Mouse (Mus musculus): ENCODE data around the gene Abcc3. TPM values are rescaled to one million over a fixed set of nuclear protein-coding genes. Genes with fewer than 3 reads are reported as not detected.

Abcc3 gene
- polyA plus RNA-seq, 1 experiment from 2014 or later, result 3.2 TPM

DNA sequence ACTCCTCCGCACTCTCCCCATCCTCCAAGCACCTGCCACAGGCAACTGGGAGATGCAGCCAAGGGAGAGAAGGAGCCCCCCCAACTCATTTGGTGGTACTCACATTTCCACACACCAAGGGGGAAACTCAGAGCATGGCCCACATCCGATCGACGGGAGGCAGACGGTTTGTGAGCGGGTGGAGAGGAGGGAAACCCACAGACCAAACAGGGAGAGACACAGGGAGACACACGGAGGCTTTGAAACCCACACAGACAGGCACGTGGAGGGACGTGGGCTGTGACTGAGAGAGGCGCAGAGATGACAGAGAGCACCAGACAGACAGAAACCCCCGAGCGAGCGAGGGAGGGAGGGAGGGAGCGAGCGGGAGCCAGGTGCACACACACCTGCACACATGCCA is 31.6 kb upstream of the Abcc3 start:
- 33% methylated on average over 15 of the region's 15 CpGs for WGBS
- Histone ChIP-seq H3K27me3 (replicated peaks; ENCODE audit: control insufficient read depth, insufficient read depth, low read length) (peaks cover 42% of the 10 kb centered on the region), H3K9me3 (ENCODE audit: control insufficient read depth, low read length) (no peaks in the 10 kb centered on the region), H3K4me2 (no peak overlapping the region), H3K27ac (ENCODE audit: low read depth, low read length) (no peak overlapping the region), H3K36me3 (ENCODE audit: control insufficient read depth, insufficient read depth, low read length) (no peaks in the 10 kb centered on the region), H3K4me1 (replicated peaks; ENCODE audit: control insufficient read depth, insufficient read depth, low read length) (peaks cover 10% of the 10 kb centered on the region; the same call in 1 of the 2 replicates), H3K9ac (ENCODE audit: low read depth, low read length) (no peak overlapping the region), H3K4me3 (ENCODE audit: low read depth, low read length) (no peak overlapping the region)
- ATAC-seq (replicated peaks; ENCODE audit: low FRiP score), result no peak
- DNase-seq (ENCODE audit: low spot score), result no peak

DNA sequence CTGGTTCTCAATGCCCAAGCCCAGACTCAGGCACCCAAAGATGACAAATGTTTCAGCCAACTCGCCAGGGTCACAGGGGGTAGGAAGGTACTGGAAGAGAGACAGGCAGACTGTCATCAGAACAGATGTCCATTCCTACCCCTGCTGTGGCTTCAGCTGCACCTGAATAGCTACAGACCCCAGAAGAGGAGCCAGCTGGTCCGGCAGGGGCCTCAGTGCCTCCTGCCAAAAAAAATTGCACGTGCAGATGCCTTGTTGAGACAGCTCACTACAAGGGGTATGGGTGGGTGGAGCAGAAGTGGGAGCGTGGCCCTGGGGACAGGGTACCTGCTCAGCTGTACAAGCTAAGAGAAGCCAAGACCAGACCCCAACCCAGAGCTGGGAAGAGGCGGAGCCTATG is 31.1 kb upstream of the Abcc3 start:
- Histone ChIP-seq H3K27ac (ENCODE audit: low read depth, low read length) (no peak overlapping the region), H3K27me3 (replicated peaks; ENCODE audit: control insufficient read depth, insufficient read depth, low read length) (peaks cover 40% of the 10 kb centered on the region), H3K9ac (ENCODE audit: low read depth, low read length) (no peak overlapping the region), H3K4me1 (replicated peaks; ENCODE audit: control insufficient read depth, insufficient read depth, low read length) (peaks cover 6% of the 10 kb centered on the region; the same call in 1 of the 2 replicates), H3K9me3 (ENCODE audit: control insufficient read depth, low read length) (no peaks in the 10 kb centered on the region), H3K36me3 (ENCODE audit: control insufficient read depth, insufficient read depth, low read length) (no peaks in the 10 kb centered on the region), H3K4me2 (no peak overlapping the region), H3K4me3 (ENCODE audit: low read depth, low read length) (no peak overlapping the region)
- WGBS, result 60% methylated on average over 5 of the region's 5 CpGs
- DNase-seq (ENCODE audit: low spot score) (no peak), ATAC-seq (replicated peaks; ENCODE audit: low FRiP score) (no peak)

- Histone ChIP-seq H3K4me2 (no peak overlapping the region), H3K4me1 (replicated peaks; ENCODE audit: control insufficient read depth, insufficient read depth, low read length) (no peaks in the 10 kb centered on the region; the same call in 1 of the 2 replicates), H3K9me3 (ENCODE audit: control insufficient read depth, low read length) (no peaks in the 10 kb centered on the region), H3K27me3 (replicated peaks; ENCODE audit: control insufficient read depth, insufficient read depth, low read length) (peaks cover 51% of the 10 kb centered on the region), H3K27ac (ENCODE audit: low read depth, low read length) (no peak overlapping the region), H3K36me3 (ENCODE audit: control insufficient read depth, insufficient read depth, low read length) (no peaks in the 10 kb centered on the region), H3K4me3 (ENCODE audit: low read depth, low read length) (no peak overlapping the region), H3K9ac (ENCODE audit: low read depth, low read length) (no peak overlapping the region)
- 54% methylated on average over 6 of the region's 6 CpGs for WGBS
- no peak for ATAC-seq (replicated peaks; ENCODE audit: low FRiP score)
- no peak for DNase-seq (ENCODE audit: low spot score)
Measured at GRCm38 (mm10) chr11:94420991-94421390, 28.2 kb upstream of the Abcc3 start.

DNA sequence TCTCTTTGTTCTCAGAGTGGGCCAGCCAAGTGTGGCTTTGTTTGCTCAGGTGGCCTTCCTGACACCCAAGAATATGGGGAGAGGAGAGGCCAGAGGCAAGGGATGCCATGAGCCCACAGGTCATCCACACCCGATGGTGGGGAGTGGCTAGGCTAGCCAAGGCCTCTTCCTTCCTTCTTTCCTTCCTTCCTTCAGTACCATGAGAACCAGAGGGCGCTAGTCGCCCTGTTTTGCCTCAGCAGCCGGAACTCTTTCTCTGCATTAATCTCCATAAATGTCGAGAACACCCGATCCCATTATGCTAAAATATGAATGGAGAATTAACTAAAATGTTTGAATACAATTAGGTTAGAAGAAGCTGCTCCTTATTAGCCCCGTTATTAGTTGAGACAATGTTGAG is 27.5 kb upstream of the Abcc3 start:
- Histone ChIP-seq H3K4me2 (no peak overlapping the region), H3K9ac (ENCODE audit: low read depth, low read length) (no peak overlapping the region), H3K9me3 (ENCODE audit: control insufficient read depth, low read length) (no peaks in the 10 kb centered on the region), H3K36me3 (ENCODE audit: control insufficient read depth, insufficient read depth, low read length) (no peaks in the 10 kb centered on the region), H3K27me3 (replicated peaks; ENCODE audit: control insufficient read depth, insufficient read depth, low read length) (peaks cover 52% of the 10 kb centered on the region), H3K4me3 (ENCODE audit: low read depth, low read length) (no peak overlapping the region), H3K27ac (ENCODE audit: low read depth, low read length) (no peak overlapping the region), H3K4me1 (replicated peaks; ENCODE audit: control insufficient read depth, insufficient read depth, low read length) (no peaks in the 10 kb centered on the region; the same call in 1 of the 2 replicates)
- ATAC-seq (replicated peaks; ENCODE audit: low FRiP score) (no peak), DNase-seq (ENCODE audit: low spot score) (no peak)
- WGBS, result 28% methylated on average over 7 of the region's 7 CpGs

DNA sequence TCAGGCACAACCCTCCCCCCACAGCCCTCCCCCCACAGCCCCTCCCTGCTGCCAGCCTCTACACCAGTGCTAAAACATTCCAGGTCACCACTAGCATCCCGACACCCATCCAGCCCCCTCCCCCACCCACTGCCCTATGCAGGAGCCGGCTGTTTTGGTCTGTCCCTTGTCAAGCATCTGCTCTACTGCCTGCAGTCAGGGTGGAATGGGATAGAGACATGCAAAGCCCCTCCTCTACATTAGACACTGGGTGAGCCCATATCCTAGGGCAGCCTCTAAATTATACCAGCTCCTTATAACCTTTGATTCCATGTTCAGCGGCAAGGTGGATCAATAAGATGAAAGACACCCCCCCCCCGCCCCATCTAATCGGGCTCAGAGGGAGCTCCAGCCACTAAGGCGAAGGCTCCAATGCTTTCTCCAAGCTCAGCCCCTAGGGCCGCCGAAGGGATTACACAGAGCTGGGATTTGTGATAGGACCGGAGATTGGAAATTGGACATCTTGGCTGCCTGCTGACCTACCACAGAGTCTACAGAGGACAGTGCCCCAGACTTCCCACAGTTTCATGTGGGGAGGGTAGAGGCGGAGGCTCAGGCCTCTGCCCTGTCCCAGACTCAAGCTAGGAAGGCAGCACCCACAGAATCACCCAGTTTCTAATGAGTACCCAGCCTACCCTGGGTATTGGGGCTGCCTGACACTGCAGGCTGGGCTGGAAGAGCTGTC is 26.4 kb upstream of the Abcc3 start:
- no peaks in the 10 kb centered on the region for H3K4me1 ChIP-seq (replicated peaks; ENCODE audit: control insufficient read depth, insufficient read depth, low read length)
- DNase-seq (ENCODE audit: low spot score), result no peak
- no peaks in the 10 kb centered on the region for H3K9me3 ChIP-seq (ENCODE audit: control insufficient read depth, low read length)
- ATAC-seq (replicated peaks; ENCODE audit: low FRiP score), result no peak
- H3K36me3 ChIP-seq (ENCODE audit: control insufficient read depth, insufficient read depth, low read length), result no peaks in the 10 kb centered on the region
- H3K9ac ChIP-seq (ENCODE audit: low read depth, low read length), result no peak overlapping the region
- H3K4me3 ChIP-seq (ENCODE audit: low read depth, low read length), result no peak overlapping the region
- no peak overlapping the region for H3K27ac ChIP-seq (ENCODE audit: low read depth, low read length)
- H3K4me2 ChIP-seq, result no peak overlapping the region
- 58% methylated on average over 10 of the region's 10 CpGs for WGBS
- peaks cover 53% of the 10 kb centered on the region for H3K27me3 ChIP-seq (replicated peaks; ENCODE audit: control insufficient read depth, insufficient read depth, low read length)

GRCm38 (mm10) chr11:94414042-94414441 is 21.2 kb upstream of the Abcc3 start:
- 57% methylated on average over 4 of the region's 4 CpGs for WGBS
- Histone ChIP-seq H3K27me3 (replicated peaks; ENCODE audit: control insufficient read depth, insufficient read depth, low read length) (peaks cover 56% of the 10 kb centered on the region), H3K36me3 (ENCODE audit: control insufficient read depth, insufficient read depth, low read length) (no peaks in the 10 kb centered on the region), H3K4me2 (no peak overlapping the region), H3K27ac (ENCODE audit: low read depth, low read length) (no peak overlapping the region), H3K9ac (ENCODE audit: low read depth, low read length) (no peak overlapping the region), H3K9me3 (ENCODE audit: control insufficient read depth, low read length) (no peaks in the 10 kb centered on the region), H3K4me3 (ENCODE audit: low read depth, low read length) (no peak overlapping the region), H3K4me1 (replicated peaks; ENCODE audit: control insufficient read depth, insufficient read depth, low read length) (0 out of 2 replicates have a peak, but pooled peaks cover 2% of the 10 kb centered on the region)
- no peak for ATAC-seq (replicated peaks; ENCODE audit: low FRiP score)
- no peak for DNase-seq (ENCODE audit: low spot score)

DNA sequence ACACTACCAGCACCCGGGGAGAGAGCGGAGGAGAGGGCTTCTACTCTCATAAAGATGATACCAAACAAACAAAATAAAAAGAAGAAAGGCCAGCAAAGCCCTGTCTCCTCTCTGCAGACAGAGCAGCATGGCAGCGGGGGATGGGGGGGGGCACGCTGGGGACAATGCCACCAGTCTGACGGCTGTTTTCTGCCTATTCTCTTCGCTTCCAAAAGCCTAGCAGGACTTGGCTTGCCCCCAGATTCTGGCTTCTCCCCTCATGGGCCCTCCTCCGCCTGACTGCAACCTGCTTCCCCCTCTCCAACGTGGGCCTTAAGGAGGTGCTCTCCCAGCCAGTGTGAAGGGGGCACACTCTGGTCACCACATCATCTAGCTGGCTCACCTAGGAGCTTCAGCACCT is 20.7 kb upstream of the Abcc3 start:
- WGBS, result 39% methylated on average over 8 of the region's 8 CpGs
- ATAC-seq (replicated peaks; ENCODE audit: low FRiP score), result no peak
- no peaks in the 10 kb centered on the region for H3K9me3 ChIP-seq (ENCODE audit: control insufficient read depth, low read length)
- no peaks in the 10 kb centered on the region for H3K36me3 ChIP-seq (ENCODE audit: control insufficient read depth, insufficient read depth, low read length)
- H3K9ac ChIP-seq (ENCODE audit: low read depth, low read length), result no peak overlapping the region
- no peak overlapping the region for H3K4me2 ChIP-seq
- 0 out of 2 replicates have a peak, but pooled peaks cover 2% of the 10 kb centered on the region for H3K4me1 ChIP-seq (replicated peaks; ENCODE audit: control insufficient read depth, insufficient read depth, low read length)
- no peak overlapping the region for H3K27ac ChIP-seq (ENCODE audit: low read depth, low read length)
- DNase-seq (ENCODE audit: low spot score), result no peak
- H3K4me3 ChIP-seq (ENCODE audit: low read depth, low read length), result no peak overlapping the region
- peaks cover 52% of the 10 kb centered on the region for H3K27me3 ChIP-seq (replicated peaks; ENCODE audit: control insufficient read depth, insufficient read depth, low read length)

DNA sequence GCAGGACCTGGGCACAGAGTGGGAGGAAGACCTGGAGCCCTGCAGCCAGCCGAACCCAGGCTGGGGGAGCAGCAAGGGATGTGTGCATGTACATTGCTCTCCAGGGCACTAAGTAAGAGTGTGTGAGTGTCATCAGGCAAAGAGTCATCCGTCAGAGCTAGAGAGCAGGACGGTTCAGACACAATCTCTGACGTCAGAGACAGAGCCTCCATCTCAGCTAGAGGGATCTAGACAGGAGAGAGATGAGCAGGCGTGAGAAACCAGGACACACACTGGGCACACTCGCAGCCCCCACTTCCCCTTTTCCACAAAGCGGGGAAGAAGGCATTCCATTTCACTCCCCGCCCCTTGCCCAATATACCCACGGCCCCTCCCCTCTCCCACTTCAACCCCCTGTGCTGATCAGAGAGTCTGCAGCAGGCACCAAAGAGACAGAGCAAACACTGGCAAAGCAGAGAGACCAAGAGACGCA is 20.2 kb upstream of the Abcc3 start:
- H3K4me2 ChIP-seq, result no peak overlapping the region
- H3K4me3 ChIP-seq (ENCODE audit: low read depth, low read length), result no peak overlapping the region
- H3K9me3 ChIP-seq (ENCODE audit: control insufficient read depth, low read length), result no peaks in the 10 kb centered on the region
- H3K4me1 ChIP-seq (replicated peaks; ENCODE audit: control insufficient read depth, insufficient read depth, low read length), result 0 out of 2 replicates have a peak, but pooled peaks cover 2% of the 10 kb centered on the region
- H3K27me3 ChIP-seq (replicated peaks; ENCODE audit: control insufficient read depth, insufficient read depth, low read length), result peaks cover 52% of the 10 kb centered on the region
- H3K27ac ChIP-seq (ENCODE audit: low read depth, low read length), result no peak overlapping the region
- 13% methylated on average over 10 of the region's 10 CpGs for WGBS
- no peak for DNase-seq (ENCODE audit: low spot score)
- no peaks in the 10 kb centered on the region for H3K36me3 ChIP-seq (ENCODE audit: control insufficient read depth, insufficient read depth, low read length)
- ATAC-seq (replicated peaks; ENCODE audit: low FRiP score), result no peak
- H3K9ac ChIP-seq (ENCODE audit: low read depth, low read length), result no peak overlapping the region

GRCm38 (mm10) chr11:94412562-94412961 is 19.8 kb upstream of the Abcc3 start:
- peaks cover 53% of the 10 kb centered on the region for H3K27me3 ChIP-seq (replicated peaks; ENCODE audit: control insufficient read depth, insufficient read depth, low read length)

More at GRCm38 (mm10) chr11:94412562-94412961, 19.8 kb upstream of the Abcc3 start:
- no peaks in the 10 kb centered on the region for H3K9me3 ChIP-seq (ENCODE audit: control insufficient read depth, low read length)
- H3K36me3 ChIP-seq (ENCODE audit: control insufficient read depth, insufficient read depth, low read length), result no peaks in the 10 kb centered on the region
- 6% methylated on average over 2 of the region's 2 CpGs for WGBS
- no peak overlapping the region for H3K27ac ChIP-seq (ENCODE audit: low read depth, low read length)
- no peak overlapping the region for H3K4me3 ChIP-seq (ENCODE audit: low read depth, low read length)
- 0 out of 2 replicates have a peak, but pooled peaks cover 2% of the 10 kb centered on the region for H3K4me1 ChIP-seq (replicated peaks; ENCODE audit: control insufficient read depth, insufficient read depth, low read length)
- DNase-seq (ENCODE audit: low spot score) (no peak), ATAC-seq (replicated peaks; ENCODE audit: low FRiP score) (no peak)
- H3K9ac ChIP-seq (ENCODE audit: low read depth, low read length), result no peak overlapping the region
- H3K4me2 ChIP-seq, result no peak overlapping the region

Data from liver, embryonic 11.5 days (tissue).